Mouse (Mus musculus): ENCODE data around the gene Zmynd10. TPM values are rescaled to one million over a fixed set of nuclear protein-coding genes. Genes with fewer than 3 reads are reported as not detected.

Zmynd10 gene
- polyA plus RNA-seq, 1 experiment from 2014 or later, result 2.3 TPM

GRCm38 (mm10) chr9:107538231-107538630 lies 8.9 kb upstream of the Zmynd10 start:
- no peak overlapping the region for H3K4me3 ChIP-seq (ENCODE audit: low read length)
- peaks cover 18% of the 10 kb centered on the region for H3K36me3 ChIP-seq (ENCODE audit: control insufficient read depth, insufficient read depth, low read length)
- no peak overlapping the region for H3K4me2 ChIP-seq (ENCODE audit: low read depth, low read length)
- WGBS, result 95% methylated on average over 7 of the region's 7 CpGs
- no peak for ATAC-seq
- no peak overlapping the region for H3K27ac ChIP-seq (ENCODE audit: low read length)
- H3K4me1 ChIP-seq (ENCODE audit: control insufficient read depth, insufficient read depth, low read length), result peaks cover 39% of the 10 kb centered on the region
- no peaks in the 10 kb centered on the region for H3K27me3 ChIP-seq (replicated peaks; ENCODE audit: control insufficient read depth, insufficient read depth, low read length)
- H3K9me3 ChIP-seq (ENCODE audit: control insufficient read depth, low read length), result no peaks in the 10 kb centered on the region
- H3K9ac ChIP-seq (ENCODE audit: low read depth, low read length), result no peak overlapping the region

DNA sequence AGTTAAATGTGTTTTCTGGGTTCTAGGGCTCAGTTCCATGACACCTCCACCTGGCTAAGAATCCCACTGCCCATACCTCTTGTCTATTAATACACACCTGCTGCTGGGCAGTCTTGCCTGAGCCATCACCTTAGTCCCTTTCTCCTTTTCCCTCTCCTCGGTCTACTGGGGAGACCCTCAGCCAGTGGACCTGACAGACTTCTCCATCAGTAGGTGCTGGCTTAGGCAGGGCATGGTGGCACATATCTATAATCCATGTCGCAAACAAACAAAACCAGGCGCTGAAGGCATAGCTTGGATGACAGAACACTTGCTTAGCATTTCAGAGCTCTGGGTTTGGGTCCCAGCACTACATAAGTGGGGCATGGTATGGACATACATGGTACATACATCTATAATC lies 8.4 kb upstream of the Zmynd10 start:
- H3K4me2 ChIP-seq (ENCODE audit: low read depth, low read length), result no peak overlapping the region

GRCm38 (mm10) chr9:107539940-107540339 lies 7.2 kb upstream of the Zmynd10 start:
- Histone ChIP-seq H3K4me3 (ENCODE audit: low read length) (no peak overlapping the region), H3K9ac (ENCODE audit: low read depth, low read length) (no peak overlapping the region), H3K4me2 (ENCODE audit: low read depth, low read length) (no peak overlapping the region), H3K9me3 (ENCODE audit: control insufficient read depth, low read length) (no peaks in the 10 kb centered on the region), H3K27me3 (replicated peaks; ENCODE audit: control insufficient read depth, insufficient read depth, low read length) (no peaks in the 10 kb centered on the region), H3K36me3 (ENCODE audit: control insufficient read depth, insufficient read depth, low read length) (peaks cover 20% of the 10 kb centered on the region), H3K27ac (ENCODE audit: low read length) (no peak overlapping the region), H3K4me1 (ENCODE audit: control insufficient read depth, insufficient read depth, low read length) (peaks cover 39% of the 10 kb centered on the region)
- WGBS, result 96% methylated on average over 8 of the region's 8 CpGs
- ATAC-seq, result no peak

More for the DNA sequence above, 8.4 kb upstream of the Zmynd10 start:
- Histone ChIP-seq H3K9me3 (ENCODE audit: control insufficient read depth, low read length) (no peaks in the 10 kb centered on the region), H3K27me3 (replicated peaks; ENCODE audit: control insufficient read depth, insufficient read depth, low read length) (no peaks in the 10 kb centered on the region), H3K9ac (ENCODE audit: low read depth, low read length) (no peak overlapping the region), H3K36me3 (ENCODE audit: control insufficient read depth, insufficient read depth, low read length) (peaks cover 18% of the 10 kb centered on the region), H3K27ac (ENCODE audit: low read length) (no peak overlapping the region), H3K4me1 (ENCODE audit: control insufficient read depth, insufficient read depth, low read length) (peaks cover 39% of the 10 kb centered on the region), H3K4me3 (ENCODE audit: low read length) (no peak overlapping the region)
- ATAC-seq, result no peak
- 83% methylated on average over 3 of the region's 3 CpGs for WGBS

DNA sequence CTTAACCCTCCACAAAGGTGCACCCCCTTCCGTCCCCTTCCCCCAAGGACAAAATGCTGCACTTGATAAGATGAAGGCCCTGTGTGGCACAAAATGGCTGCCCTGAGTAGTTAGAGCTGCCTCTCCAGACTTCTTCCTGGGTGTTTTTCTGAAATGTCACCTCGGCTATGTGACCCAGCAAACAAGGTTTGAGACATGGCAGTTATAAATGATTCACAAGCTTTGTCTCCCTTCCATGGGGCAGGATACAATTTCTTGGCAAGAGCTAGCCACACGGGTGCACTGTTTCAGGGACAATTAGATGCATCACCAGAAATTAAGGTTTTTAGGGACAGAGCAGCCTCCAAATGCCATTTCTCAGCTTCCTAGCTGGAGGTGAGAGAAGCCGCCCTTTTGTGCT lies 6.7 kb upstream of the Zmynd10 start:
- no peak overlapping the region for H3K4me3 ChIP-seq (ENCODE audit: low read length)
- H3K9me3 ChIP-seq (ENCODE audit: control insufficient read depth, low read length), result no peaks in the 10 kb centered on the region
- WGBS, result 76% methylated on average over 4 of the region's 4 CpGs
- H3K4me2 ChIP-seq (ENCODE audit: low read depth, low read length), result no peak overlapping the region
- H3K4me1 ChIP-seq (ENCODE audit: control insufficient read depth, insufficient read depth, low read length), result peaks cover 36% of the 10 kb centered on the region
- no peaks in the 10 kb centered on the region for H3K27me3 ChIP-seq (replicated peaks; ENCODE audit: control insufficient read depth, insufficient read depth, low read length)
- H3K27ac ChIP-seq (ENCODE audit: low read length), result no peak overlapping the region
- no peak for ATAC-seq
- H3K9ac ChIP-seq (ENCODE audit: low read depth, low read length), result no peak overlapping the region; the same call in 1 of the 2 replicates
- H3K36me3 ChIP-seq (ENCODE audit: control insufficient read depth, insufficient read depth, low read length), result peaks cover 21% of the 10 kb centered on the region

DNA sequence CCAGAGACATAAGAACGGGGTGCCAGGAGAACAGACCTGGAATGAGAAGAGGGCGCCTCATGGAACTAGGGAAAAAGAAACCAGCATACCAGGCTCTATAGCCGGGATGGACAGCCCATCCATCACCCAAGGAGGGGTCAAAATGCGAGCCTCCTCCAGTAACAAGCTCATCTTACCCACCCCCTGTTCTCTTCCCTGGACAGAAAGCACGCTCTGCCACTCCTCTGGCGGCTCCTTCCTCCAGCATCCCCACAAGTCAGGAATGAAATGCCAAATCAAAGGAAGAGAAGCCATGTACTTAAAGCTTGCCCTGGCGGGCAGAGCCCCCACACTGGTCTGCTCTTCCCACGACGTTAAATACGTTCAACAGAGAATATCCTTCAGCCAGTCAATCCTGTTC lies 6.1 kb upstream of the Zmynd10 start:
- peak overlapping the region; percentile 70 for H3K4me2 ChIP-seq (ENCODE audit: low read depth, low read length)
- H3K27me3 ChIP-seq (replicated peaks; ENCODE audit: control insufficient read depth, insufficient read depth, low read length), result no peaks in the 10 kb centered on the region
- H3K4me1 ChIP-seq (ENCODE audit: control insufficient read depth, insufficient read depth, low read length), result peaks cover 30% of the 10 kb centered on the region
- peak overlapping the region; percentile 70 for H3K4me3 ChIP-seq (ENCODE audit: low read length)
- 26% methylated on average over 10 of the region's 10 CpGs for WGBS
- H3K27ac ChIP-seq (ENCODE audit: low read length), result no peak overlapping the region; the same call in 1 of the 2 replicates
- H3K9me3 ChIP-seq (ENCODE audit: control insufficient read depth, low read length), result no peaks in the 10 kb centered on the region
- no peak for ATAC-seq
- H3K36me3 ChIP-seq (ENCODE audit: control insufficient read depth, insufficient read depth, low read length), result peaks cover 21% of the 10 kb centered on the region
- peak overlapping the region; percentile 60 for H3K9ac ChIP-seq (ENCODE audit: low read depth, low read length)

DNA sequence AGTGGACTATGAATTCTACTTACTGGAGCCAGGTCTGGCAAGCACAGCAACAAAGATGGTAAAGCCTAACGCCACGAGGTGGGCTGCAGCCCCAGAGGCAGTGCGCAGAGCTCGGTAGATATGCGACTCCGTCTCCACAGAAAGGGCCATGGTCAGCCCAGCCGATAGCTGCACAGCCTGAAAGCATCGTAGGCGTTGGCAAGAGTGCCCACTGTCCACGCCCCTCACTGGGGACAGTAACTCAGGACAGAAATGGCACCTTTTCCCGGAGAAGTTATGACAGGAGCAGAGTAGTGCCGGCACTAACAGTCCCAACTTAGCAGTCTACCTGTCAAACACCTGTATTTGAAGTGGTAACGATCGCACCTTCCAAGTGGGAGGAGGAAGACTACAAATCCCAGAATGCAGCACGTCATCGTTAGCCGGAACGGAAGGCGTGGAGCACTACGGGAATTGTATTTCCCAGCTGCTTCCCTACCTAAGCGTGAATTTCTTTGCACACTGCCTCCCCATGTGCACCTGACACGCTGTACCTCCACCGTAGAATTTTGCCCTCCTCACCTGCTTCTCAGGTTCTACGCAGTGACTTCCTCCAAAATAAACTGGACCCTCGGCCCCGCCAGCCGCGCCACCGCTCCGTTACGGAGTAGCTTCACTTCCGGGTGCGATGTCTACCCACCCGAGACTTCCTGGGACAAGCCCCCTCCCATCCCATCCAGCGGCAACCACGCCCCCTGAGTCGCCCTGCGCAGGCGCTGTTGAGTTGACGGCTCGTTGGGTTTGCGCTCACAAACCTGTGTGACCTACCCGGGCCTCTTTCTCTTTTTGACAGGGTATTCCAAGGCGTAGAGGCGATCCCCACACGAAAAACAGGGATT lies 5.4 kb upstream of the Zmynd10 start, which contains the start of the genes Cyb561d2 and Nprl2:
Gene Cyb561d2, minus strand, starts transcription at position 720 of the 878 bp plus-strand sequence.
Gene Nprl2, plus strand, starts transcription at position 753 of the 878 bp plus-strand sequence.
- H3K36me3 ChIP-seq (ENCODE audit: control insufficient read depth, insufficient read depth, low read length), result peaks cover 21% of the 10 kb centered on the region
- WGBS, result under 1% methylated on average over 46 of the region's 46 CpGs
- peak within 1 kb of the TSS; percentile 70 for H3K4me2 ChIP-seq (ENCODE audit: low read depth, low read length)
- peak within 1 kb of the TSS; percentile 70 for H3K4me3 ChIP-seq (ENCODE audit: low read length)
- peak; percentile 88 for ATAC-seq
- peak within 1 kb of the TSS; percentile 60 for H3K9ac ChIP-seq (ENCODE audit: low read depth, low read length)
- H3K27me3 ChIP-seq (replicated peaks; ENCODE audit: control insufficient read depth, insufficient read depth, low read length), result no peaks in the 10 kb centered on the region
- peaks cover 24% of the 10 kb centered on the region for H3K4me1 ChIP-seq (ENCODE audit: control insufficient read depth, insufficient read depth, low read length)
- H3K27ac ChIP-seq (ENCODE audit: low read length), result peak within 1 kb of the TSS; percentile 58
- no peaks in the 10 kb centered on the region for H3K9me3 ChIP-seq (ENCODE audit: control insufficient read depth, low read length)

GRCm38 (mm10) chr9:107542352-107542686 lies 4.8 kb upstream of the Zmynd10 start:
- peak overlapping the region; percentile 60 for H3K9ac ChIP-seq (ENCODE audit: low read depth, low read length)
- H3K4me1 ChIP-seq (ENCODE audit: control insufficient read depth, insufficient read depth, low read length), result peaks cover 25% of the 10 kb centered on the region
- H3K36me3 ChIP-seq (ENCODE audit: control insufficient read depth, insufficient read depth, low read length), result peaks cover 21% of the 10 kb centered on the region
- peak; percentile 16 for ATAC-seq
- H3K27ac ChIP-seq (ENCODE audit: low read length), result no peak overlapping the region
- no peaks in the 10 kb centered on the region for H3K9me3 ChIP-seq (ENCODE audit: control insufficient read depth, low read length)
- peak overlapping the region; percentile 70 for H3K4me3 ChIP-seq (ENCODE audit: low read length)
- under 1% methylated on average over 11 of the region's 11 CpGs for WGBS
- peak overlapping the region; percentile 70 for H3K4me2 ChIP-seq (ENCODE audit: low read depth, low read length)
- no peaks in the 10 kb centered on the region for H3K27me3 ChIP-seq (replicated peaks; ENCODE audit: control insufficient read depth, insufficient read depth, low read length)

GRCm38 (mm10) chr9:107542721-107543120 lies 4.4 kb upstream of the Zmynd10 start:
- H3K4me3 ChIP-seq (ENCODE audit: low read length), result peak overlapping the region; percentile 70
- H3K9ac ChIP-seq (ENCODE audit: low read depth, low read length), result peak overlapping the region; percentile 60
- 27% methylated on average over 8 of the region's 8 CpGs for WGBS
- H3K27ac ChIP-seq (ENCODE audit: low read length), result no peak overlapping the region
- H3K4me2 ChIP-seq (ENCODE audit: low read depth, low read length), result peak overlapping the region; percentile 70
- peaks cover 28% of the 10 kb centered on the region for H3K4me1 ChIP-seq (ENCODE audit: control insufficient read depth, insufficient read depth, low read length)
- no peaks in the 10 kb centered on the region for H3K9me3 ChIP-seq (ENCODE audit: control insufficient read depth, low read length)
- peaks cover 19% of the 10 kb centered on the region for H3K36me3 ChIP-seq (ENCODE audit: control insufficient read depth, insufficient read depth, low read length)
- no peak for ATAC-seq
- no peaks in the 10 kb centered on the region for H3K27me3 ChIP-seq (replicated peaks; ENCODE audit: control insufficient read depth, insufficient read depth, low read length)

DNA sequence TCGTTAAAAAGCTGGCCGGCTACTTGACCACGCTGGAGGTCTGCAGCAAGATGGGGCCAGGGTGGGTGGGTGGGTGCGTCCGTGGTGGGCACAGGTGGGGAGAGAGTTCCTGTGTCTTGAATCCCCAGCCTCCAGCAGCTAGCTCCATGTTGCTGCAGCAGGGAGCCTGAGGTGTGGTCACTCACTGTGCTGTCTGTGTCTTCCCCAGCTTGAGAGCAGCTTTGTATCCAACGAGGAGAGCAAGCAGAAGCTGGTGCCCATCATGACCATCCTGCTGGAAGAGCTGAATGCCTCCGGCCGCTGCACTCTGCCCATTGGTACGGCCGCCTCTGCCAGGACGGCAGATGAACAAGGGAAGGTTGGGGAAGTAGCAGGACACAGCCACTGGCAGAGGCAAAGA lies 3.8 kb upstream of the Zmynd10 start:
- Histone ChIP-seq H3K9ac (ENCODE audit: low read depth, low read length) (no peak overlapping the region), H3K4me1 (ENCODE audit: control insufficient read depth, insufficient read depth, low read length) (peaks cover 28% of the 10 kb centered on the region), H3K4me3 (ENCODE audit: low read length) (no peak overlapping the region), H3K4me2 (ENCODE audit: low read depth, low read length) (0 out of 2 replicates have a peak overlapping the region, but pooled peaks have one; percentile 70), H3K27ac (ENCODE audit: low read length) (no peak overlapping the region), H3K9me3 (ENCODE audit: control insufficient read depth, low read length) (no peaks in the 10 kb centered on the region), H3K36me3 (ENCODE audit: control insufficient read depth, insufficient read depth, low read length) (peaks cover 17% of the 10 kb centered on the region), H3K27me3 (replicated peaks; ENCODE audit: control insufficient read depth, insufficient read depth, low read length) (no peaks in the 10 kb centered on the region)
- no peak for ATAC-seq
- WGBS, result 89% methylated on average over 11 of the region's 11 CpGs
